28 mouse cellular contexts compared by ENCODE assay signal in the genomic region with DNA sequence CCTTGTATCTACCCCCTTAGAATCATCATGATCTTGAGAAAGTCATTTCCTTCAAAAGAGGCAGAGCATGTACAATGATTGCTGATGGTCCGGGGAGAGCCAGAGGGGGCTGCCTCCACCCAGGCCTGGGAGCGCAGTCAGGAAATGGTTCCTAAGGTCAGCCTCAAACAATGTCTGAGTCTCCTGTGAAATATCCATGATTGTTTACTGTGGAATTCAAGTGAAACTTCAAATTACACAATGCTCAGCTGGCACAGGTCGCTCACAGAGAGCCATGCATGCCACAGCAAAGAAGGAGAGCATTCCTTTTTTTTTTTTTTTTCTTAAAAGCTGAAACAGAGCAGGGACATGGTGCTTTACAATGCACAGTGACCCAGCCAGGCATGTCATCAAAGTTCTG. TPM values are rescaled to one million over a fixed set of nuclear protein-coding genes. Genes with fewer than 3 reads are reported as not detected.
DNase-seq lines count a peak whose midpoint lies in the region; ATAC-seq and TF ChIP-seq lines count a peak whose summit lies in the region.
"Had no signal": no experiment of that assay in that cellular context is flagged by ENCODE, and none has a peak within 500 bp of the region (broad histone marks: within the 10 kb centered on the region; RNA-seq: fewer than 3 reads in every experiment).

No protein-coding gene starts in this region.

- TF ChIP-seq POLR2A in embryonic fibroblast, embryonic 13.5 days (IDR thresholded peaks at IDR 0.05; ENCODE audit: low read depth, low read length) = no peak

- peak overlapping the region; percentile 86; the same call in 1 of the 2 replicates for H3K27ac ChIP-seq in forebrain, embryonic 14.5 days (ENCODE audit: low read depth, low read length)
- H3K27ac ChIP-seq in forebrain, postnatal 0 days (ENCODE audit: low read depth, low read length) = no peak overlapping the region
- H3K27ac ChIP-seq in lung, embryonic 16.5 days (ENCODE audit: low read length) = no peak overlapping the region
- H3K27ac ChIP-seq in embryonic fibroblast, embryonic 13.5 days (ENCODE audit: insufficient read depth, low read length) = peak overlapping the region; percentile 86
- H3K27ac ChIP-seq in midbrain, embryonic 15.5 days = no peak overlapping the region
- H3K27ac ChIP-seq: embryonic facial prominence, embryonic 10.5 days; embryonic facial prominence, embryonic 15.5 days; hindbrain, embryonic 13.5 days; lung, embryonic 15.5 days; neural tube, embryonic 12.5 days had no signal

- no peak for DNase-seq in forebrain, embryonic 14.5 days (ENCODE audit: low spot score)
- DNase-seq in forebrain, postnatal 0 days = no peak
- DNase-seq in lung, postnatal 4 days = no peak
- peak; percentile 72 for DNase-seq in Muller cell, postnatal 12 days (ENCODE audit: inconsistent ontology term)
- no peak for DNase-seq in cerebellum, adult 11 months
- DNase-seq: adrenal gland, postnatal 36 days; cerebellum, adult 8-10 months; cerebellum, postnatal 25 days; gastrocnemius, postnatal 14 days; heart, postnatal 36 days; kidney, adult 8-10 months; kidney, postnatal 10 days; right cerebral cortex, adult 18-20 months; spleen, adult 18-20 months; thymus, postnatal 14 days had no signal

- peaks cover 9% of the 10 kb centered on the region; the same call in 1 of the 2 replicates for H3K36me3 ChIP-seq in forebrain, embryonic 14.5 days (ENCODE audit: control insufficient read depth, insufficient read depth, low read length)
- no peaks in the 10 kb centered on the region for H3K36me3 ChIP-seq in forebrain, postnatal 0 days (ENCODE audit: insufficient read depth)
- H3K36me3 ChIP-seq in lung, embryonic 16.5 days (ENCODE audit: control insufficient read depth, insufficient read depth, low read length) = no peaks in the 10 kb centered on the region
- no peaks in the 10 kb centered on the region for H3K36me3 ChIP-seq in midbrain, embryonic 15.5 days (replicated peaks)
- H3K36me3 ChIP-seq: embryonic facial prominence, embryonic 15.5 days; heart, embryonic 10.5 days; lung, embryonic 15.5 days; neural tube, embryonic 12.5 days had no signal

- no peaks in the 10 kb centered on the region for H3K9me3 ChIP-seq in forebrain, embryonic 14.5 days (replicated peaks; ENCODE audit: control insufficient read depth, low read length)
- no peaks in the 10 kb centered on the region for H3K9me3 ChIP-seq in forebrain, postnatal 0 days (ENCODE audit: low read length)
- H3K9me3 ChIP-seq in lung, embryonic 16.5 days (ENCODE audit: control insufficient read depth, low read length) = no peaks in the 10 kb centered on the region
- H3K9me3 ChIP-seq in midbrain, embryonic 15.5 days = no peaks in the 10 kb centered on the region
- H3K9me3 ChIP-seq: embryonic facial prominence, embryonic 10.5 days; embryonic facial prominence, embryonic 15.5 days; heart, embryonic 10.5 days; hindbrain, embryonic 13.5 days; lung, embryonic 15.5 days; neural tube, embryonic 12.5 days had no signal

- ATAC-seq in forebrain, embryonic 14.5 days = no peak
- no peak for ATAC-seq in forebrain, postnatal 0 days
- 0 out of 2 replicates have a peak, but pooled peaks have one; percentile 28 for ATAC-seq in lung, embryonic 16.5 days (ENCODE audit: low read depth)
- ATAC-seq in midbrain, embryonic 15.5 days (replicated peaks) = no peak
- ATAC-seq: intestine, embryonic 16.5 days had no signal

- no peak for TF ChIP-seq CTCF in forebrain, postnatal 0 days (IDR thresholded peaks at IDR 0.05; ENCODE audit: low read depth)
- TF ChIP-seq CTCF in embryonic fibroblast, embryonic 13.5 days (IDR thresholded peaks at IDR 0.05; ENCODE audit: borderline replicate concordance, insufficient read depth, low read length) = no peak

- no peak overlapping the region for H3K9ac ChIP-seq in forebrain, embryonic 14.5 days (ENCODE audit: low read length)
- H3K9ac ChIP-seq in forebrain, postnatal 0 days = no peak overlapping the region
- no peak overlapping the region for H3K9ac ChIP-seq in lung, embryonic 16.5 days (ENCODE audit: low read length)
- H3K9ac ChIP-seq in midbrain, embryonic 15.5 days = no peak overlapping the region
- H3K9ac ChIP-seq: embryonic facial prominence, embryonic 15.5 days; hindbrain, embryonic 13.5 days; lung, embryonic 15.5 days; neural tube, embryonic 12.5 days had no signal

- no peak overlapping the region for H3K4me3 ChIP-seq in forebrain, embryonic 14.5 days (ENCODE audit: low read depth, low read length)
- no peak overlapping the region for H3K4me3 ChIP-seq in forebrain, postnatal 0 days (ENCODE audit: low read depth, low read length)
- H3K4me3 ChIP-seq in lung, embryonic 16.5 days (ENCODE audit: low read length) = no peak overlapping the region
- no peak overlapping the region for H3K4me3 ChIP-seq in embryonic fibroblast, embryonic 13.5 days (ENCODE audit: insufficient read depth, low read length)
- H3K4me3 ChIP-seq in midbrain, embryonic 15.5 days = no peak overlapping the region
- H3K4me3 ChIP-seq: embryonic facial prominence, embryonic 10.5 days; embryonic facial prominence, embryonic 15.5 days; heart, embryonic 10.5 days; hindbrain, embryonic 13.5 days; lung, embryonic 15.5 days; myocyte; neural tube, embryonic 12.5 days had no signal

- WGBS in forebrain, embryonic 14.5 days = 87% methylated on average over 3 of the region's 3 CpGs
- 90% methylated on average over 3 of the region's 3 CpGs for WGBS in forebrain, postnatal 0 days
- 55% methylated on average over 3 of the region's 3 CpGs for WGBS in lung, embryonic 16.5 days
- WGBS in midbrain, embryonic 15.5 days = 89% methylated on average over 3 of the region's 3 CpGs

- no peak overlapping the region for H3K4me2 ChIP-seq in forebrain, embryonic 14.5 days (ENCODE audit: low read length)
- H3K4me2 ChIP-seq in forebrain, postnatal 0 days (ENCODE audit: low read depth) = no peak overlapping the region
- H3K4me2 ChIP-seq in lung, embryonic 16.5 days (ENCODE audit: low read depth, low read length) = no peak overlapping the region
- no peak overlapping the region for H3K4me2 ChIP-seq in midbrain, embryonic 15.5 days
- H3K4me2 ChIP-seq: embryonic facial prominence, embryonic 15.5 days; hindbrain, embryonic 13.5 days; liver, embryonic 11.5 days; lung, embryonic 15.5 days; midbrain, embryonic 11.5 days; neural tube, embryonic 12.5 days had no signal

- no peaks in the 10 kb centered on the region for H3K27me3 ChIP-seq in forebrain, embryonic 14.5 days (replicated peaks; ENCODE audit: control insufficient read depth, insufficient read depth, low read length)
- no peaks in the 10 kb centered on the region for H3K27me3 ChIP-seq in forebrain, postnatal 0 days (ENCODE audit: insufficient read depth, low read length)
- H3K27me3 ChIP-seq in lung, embryonic 16.5 days (ENCODE audit: control insufficient read depth, insufficient read depth, low read depth, low read length) = no peaks in the 10 kb centered on the region
- H3K27me3 ChIP-seq in midbrain, embryonic 15.5 days (replicated peaks) = 0 out of 2 replicates have a peak, but pooled peaks cover 3% of the 10 kb centered on the region
- H3K27me3 ChIP-seq: embryonic facial prominence, embryonic 15.5 days; lung, embryonic 15.5 days; neural tube, embryonic 12.5 days had no signal

- H3K4me1 ChIP-seq in forebrain, embryonic 14.5 days (ENCODE audit: control insufficient read depth, insufficient read depth, low read length) = peaks cover 24% of the 10 kb centered on the region
- no peaks in the 10 kb centered on the region for H3K4me1 ChIP-seq in forebrain, postnatal 0 days (ENCODE audit: insufficient read depth)
- peaks cover under 1% of the 10 kb centered on the region; the same call in 1 of the 2 replicates for H3K4me1 ChIP-seq in lung, embryonic 16.5 days (replicated peaks; ENCODE audit: control insufficient read depth, insufficient read depth, low read length)
- peaks cover 8% of the 10 kb centered on the region for H3K4me1 ChIP-seq in embryonic fibroblast, embryonic 13.5 days (ENCODE audit: control insufficient read depth, insufficient read depth, low read length)
- peaks cover 7% of the 10 kb centered on the region; the same call in 1 of the 2 replicates for H3K4me1 ChIP-seq in midbrain, embryonic 15.5 days
- H3K4me1 ChIP-seq: embryonic facial prominence, embryonic 15.5 days had no signal

RNA-seq across cellular contexts. Expression of gene Bcl10, which starts 30.2 kb away (rescaled TPM):
- polyA plus RNA-seq in forebrain, embryonic 14.5 days (2014; fragmentation: Nextera tagmentation; extraction: Ambion mirVana) = 41.7 and 50.4 TPM in 2 replicates
- total RNA-seq in forebrain, postnatal 0 days (2014; rRNA removed) = 30.5 and 33.2 TPM in 2 replicates
- polyA plus RNA-seq in forebrain, postnatal 0 days (2015; fragmentation: Nextera tagmentation; extraction: Ambion mirVana) = 34.4 and 38.1 TPM in 2 replicates
- 51.3 and 52.0 TPM in 2 replicates for polyA plus RNA-seq in lung, embryonic 16.5 days (2015; fragmentation: Nextera tagmentation; extraction: Ambion mirVana)
- 45.4 and 53.9 TPM in 2 replicates for polyA plus RNA-seq in embryonic fibroblast, embryonic 13.5 days (2011; ENCODE audit: insufficient read length, low read depth, missing spikeins)
- polyA plus RNA-seq in midbrain, embryonic 15.5 days (2015; fragmentation: Nextera tagmentation; extraction: Ambion mirVana) = 30.9 and 32.4 TPM in 2 replicates

RNA-seq across cellular contexts. Expression of gene 2410004B18Rik, which starts 45.4 kb away (rescaled TPM):
- 76.4 and 83.3 TPM in 2 replicates for polyA plus RNA-seq in forebrain, embryonic 14.5 days (2014; fragmentation: Nextera tagmentation; extraction: Ambion mirVana)
- 57.5 and 71.2 TPM in 2 replicates for total RNA-seq in forebrain, postnatal 0 days (2014; rRNA removed)
- polyA plus RNA-seq in forebrain, postnatal 0 days (2015; fragmentation: Nextera tagmentation; extraction: Ambion mirVana) = 96.4 and 97.3 TPM in 2 replicates
- polyA plus RNA-seq in lung, embryonic 16.5 days (2015; fragmentation: Nextera tagmentation; extraction: Ambion mirVana) = 44.9 and 46.9 TPM in 2 replicates
- 20.8 and 24.9 TPM in 2 replicates for polyA plus RNA-seq in embryonic fibroblast, embryonic 13.5 days (2011; ENCODE audit: insufficient read length, low read depth, missing spikeins)
- polyA plus RNA-seq in midbrain, embryonic 15.5 days (2015; fragmentation: Nextera tagmentation; extraction: Ambion mirVana) = 78.6 and 85.6 TPM in 2 replicates

Comparison
In these comparisons a context has a peak if more than half of its experiments do, and no peak if none do; other contexts are left out.
1. H3K27ac ChIP-seq: peak in forebrain, embryonic 14.5 days (single experiment) and embryonic fibroblast, embryonic 13.5 days (single experiment); none in forebrain, postnatal 0 days (single experiment), lung, embryonic 16.5 days (single experiment) and midbrain, embryonic 15.5 days (single experiment).